Mouse (Mus musculus): Measurements from ENCODE around the gene Ppdpf. TPM values are rescaled to one million over a fixed set of nuclear protein-coding genes. Genes with fewer than 3 reads are reported as not detected.
"Not testable (repeated sequence)": the region's sequence is repeated elsewhere in the genome, so short reads cannot be mapped to it uniquely, and the experiment has no call there.

Gene Ppdpf
- polyA plus RNA-seq, 1 experiment = 174 TPM

- Histone ChIP-seq H3K36me3 (ENCODE audit: control insufficient read depth, insufficient read depth, low read length) (peaks cover 4% of the 10 kb centered on the region; the same call in 1 of the 2 replicates), H3K27ac (ENCODE audit: insufficient read depth, low read depth, low read length) (peak overlapping the region; percentile 84), H3K4me1 (ENCODE audit: control insufficient read depth, insufficient read depth, insufficient read length, low read length) (peaks cover 8% of the 10 kb centered on the region), H3K27me3 (ENCODE audit: control insufficient read depth, insufficient read depth, low read length) (no peaks in the 10 kb centered on the region), H3K4me3 (ENCODE audit: low read depth, low read length) (peak overlapping the region; percentile 73)
- WGBS = 0% methylated on average over 14 of the region's 14 CpGs
- peak; percentile 98 for TF ChIP-seq CTCF (IDR thresholded peaks at IDR 0.05; ENCODE audit: extremely low read depth, insufficient read length, insufficient replicate concordance, low read depth, low read length)
- no peak for TF ChIP-seq POLR2A (IDR thresholded peaks at IDR 0.05; ENCODE audit: low read depth, low read length)
Observed at GRCm38 (mm10) chr2:181186635-181187034, 412 bp upstream of the Ppdpf start.

GRCm38 (mm10) chr2:181188681-181189080 lies 1.6 kb downstream of the Ppdpf start:
- WGBS = 27% methylated on average over 2 of the region's 2 CpGs
- peaks cover 8% of the 10 kb centered on the region for H3K4me1 ChIP-seq (ENCODE audit: control insufficient read depth, insufficient read depth, insufficient read length, low read length)
- H3K36me3 ChIP-seq (ENCODE audit: control insufficient read depth, insufficient read depth, low read length) = peaks cover 4% of the 10 kb centered on the region; the same call in 1 of the 2 replicates
- H3K27me3 ChIP-seq (ENCODE audit: control insufficient read depth, insufficient read depth, low read length) = no peaks in the 10 kb centered on the region
- no peak for TF ChIP-seq CTCF (IDR thresholded peaks at IDR 0.05; ENCODE audit: extremely low read depth, insufficient read length, insufficient replicate concordance, low read depth, low read length)
- TF ChIP-seq POLR2A (IDR thresholded peaks at IDR 0.05; ENCODE audit: low read depth, low read length) = no peak
- H3K4me3 ChIP-seq (ENCODE audit: low read depth, low read length) = peak overlapping the region; percentile 6; the same call in 1 of the 2 replicates
- peak overlapping the region; percentile 86 for H3K27ac ChIP-seq (ENCODE audit: insufficient read depth, low read depth, low read length)

GRCm38 (mm10) chr2:181189321-181189720 lies 2.3 kb downstream of the Ppdpf start:
- TF ChIP-seq CTCF (IDR thresholded peaks at IDR 0.05; ENCODE audit: extremely low read depth, insufficient read length, insufficient replicate concordance, low read depth, low read length) (no peak), POLR2A (IDR thresholded peaks at IDR 0.05; ENCODE audit: low read depth, low read length) (no peak)
- Histone ChIP-seq H3K27me3 (ENCODE audit: control insufficient read depth, insufficient read depth, low read length) (no peaks in the 10 kb centered on the region), H3K36me3 (ENCODE audit: control insufficient read depth, insufficient read depth, low read length) (peaks cover 4% of the 10 kb centered on the region; the same call in 1 of the 2 replicates), H3K4me3 (ENCODE audit: low read depth, low read length) (no peak overlapping the region), H3K4me1 (ENCODE audit: control insufficient read depth, insufficient read depth, insufficient read length, low read length) (peaks cover 8% of the 10 kb centered on the region), H3K27ac (ENCODE audit: insufficient read depth, low read depth, low read length) (peak overlapping the region; percentile 86)
- WGBS = 69% methylated on average over 1 of the region's 1 CpGs

- H3K4me3 ChIP-seq (ENCODE audit: low read depth, low read length); H3K27ac ChIP-seq (ENCODE audit: insufficient read depth, low read depth, low read length); H3K36me3 ChIP-seq (ENCODE audit: control insufficient read depth, insufficient read depth, low read length); H3K27me3 ChIP-seq (ENCODE audit: control insufficient read depth, insufficient read depth, low read length): not testable (repeated sequence)
- peaks cover 11% of the 10 kb centered on the region for H3K4me1 ChIP-seq (ENCODE audit: control insufficient read depth, insufficient read depth, insufficient read length, low read length)
- 57% methylated on average over 4 of the region's 4 CpGs for WGBS
Observed at GRCm38 (mm10) chr2:181191385-181191784, 4.3 kb downstream of the Ppdpf start.

- TF ChIP-seq CTCF (IDR thresholded peaks at IDR 0.05; ENCODE audit: extremely low read depth, insufficient read length, insufficient replicate concordance, low read depth, low read length) (no peak), POLR2A (IDR thresholded peaks at IDR 0.05; ENCODE audit: low read depth, low read length) (no peak)
- Histone ChIP-seq H3K27ac (ENCODE audit: insufficient read depth, low read depth, low read length) (no peak overlapping the region), H3K4me1 (ENCODE audit: control insufficient read depth, insufficient read depth, insufficient read length, low read length) (peaks cover 15% of the 10 kb centered on the region), H3K36me3 (ENCODE audit: control insufficient read depth, insufficient read depth, low read length) (peaks cover 4% of the 10 kb centered on the region), H3K4me3 (ENCODE audit: low read depth, low read length) (no peak overlapping the region), H3K27me3 (ENCODE audit: control insufficient read depth, insufficient read depth, low read length) (no peaks in the 10 kb centered on the region)
- WGBS = 68% methylated on average over 4 of the region's 4 CpGs
Observed at GRCm38 (mm10) chr2:181191936-181192335, 4.9 kb downstream of the Ppdpf start.

GRCm38 (mm10) chr2:181193044-181193443 lies 6.0 kb downstream of the Ppdpf start:
- no peak for TF ChIP-seq POLR2A (IDR thresholded peaks at IDR 0.05; ENCODE audit: low read depth, low read length)
- no peak for TF ChIP-seq CTCF (IDR thresholded peaks at IDR 0.05; ENCODE audit: extremely low read depth, insufficient read length, insufficient replicate concordance, low read depth, low read length)
- Histone ChIP-seq H3K27me3 (ENCODE audit: control insufficient read depth, insufficient read depth, low read length) (no peaks in the 10 kb centered on the region), H3K4me1 (ENCODE audit: control insufficient read depth, insufficient read depth, insufficient read length, low read length) (peaks cover 18% of the 10 kb centered on the region), H3K36me3 (ENCODE audit: control insufficient read depth, insufficient read depth, low read length) (peaks cover 6% of the 10 kb centered on the region), H3K27ac (ENCODE audit: insufficient read depth, low read depth, low read length) (no peak overlapping the region), H3K4me3 (ENCODE audit: low read depth, low read length) (no peak overlapping the region)
- 78% methylated on average over 3 of the region's 3 CpGs for WGBS

GRCm38 (mm10) chr2:181196628-181197300 lies 9.7 kb downstream of the Ppdpf start:
- TF ChIP-seq CTCF (IDR thresholded peaks at IDR 0.05; ENCODE audit: extremely low read depth, insufficient read length, insufficient replicate concordance, low read depth, low read length) (no peak), POLR2A (IDR thresholded peaks at IDR 0.05; ENCODE audit: low read depth, low read length) (no peak)
- H3K4me1 ChIP-seq (ENCODE audit: control insufficient read depth, insufficient read depth, insufficient read length, low read length) = peaks cover 22% of the 10 kb centered on the region; the same call in 1 of the 2 replicates
- WGBS = 30% methylated on average over 4 of the region's 4 CpGs
- H3K36me3 ChIP-seq (ENCODE audit: control insufficient read depth, insufficient read depth, low read length) = peaks cover 14% of the 10 kb centered on the region
- no peak overlapping the region for H3K4me3 ChIP-seq (ENCODE audit: low read depth, low read length)
- peak overlapping the region; percentile 70 for H3K27ac ChIP-seq (ENCODE audit: insufficient read depth, low read depth, low read length)
- H3K27me3 ChIP-seq (ENCODE audit: control insufficient read depth, insufficient read depth, low read length) = no peaks in the 10 kb centered on the region

Data from small intestine, adult 2 months (tissue).